Comparison of ENCODE assay signal across 18 mouse cellular contexts in the genomic region with DNA sequence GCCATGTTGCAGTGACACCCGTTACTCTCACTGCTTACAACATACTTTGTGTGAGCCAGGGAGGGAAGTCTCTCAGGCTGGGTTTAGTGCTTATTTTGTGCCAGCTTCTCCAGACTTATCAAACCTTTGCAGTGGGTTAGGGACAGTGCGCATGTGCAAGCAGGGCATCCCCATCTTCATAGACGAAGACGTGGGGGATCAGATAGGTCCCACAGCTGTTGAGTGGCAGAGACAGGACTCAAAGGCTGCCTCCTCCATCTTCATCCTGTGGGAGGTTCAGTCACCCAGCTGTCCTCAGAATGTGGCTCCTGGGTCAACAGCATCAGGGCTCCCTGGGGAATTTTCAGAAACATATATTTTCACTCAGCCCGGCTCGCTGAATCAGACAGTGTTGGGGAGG. TPM values are rescaled to one million over a fixed set of nuclear protein-coding genes. Genes with fewer than 3 reads are reported as not detected.
DNase-seq lines count a peak whose midpoint lies in the region; ATAC-seq lines count a peak whose summit lies in the region.
"Had no signal": no experiment of that assay in that cellular context is flagged by ENCODE, and none has a peak within 500 bp of the region (broad histone marks: within the 10 kb centered on the region; RNA-seq: fewer than 3 reads in every experiment).

No protein-coding gene starts in this region.

- H3K4me2 ChIP-seq in heart, embryonic 11.5 days: peak overlapping the region; percentile 86
- 0 out of 2 replicates have a peak overlapping the region, but pooled peaks have one; percentile 95 for H3K4me2 ChIP-seq in kidney, embryonic 15.5 days

- no peak overlapping the region for H3K27ac ChIP-seq in heart, embryonic 11.5 days (ENCODE audit: low read depth, low read length)
- no peak overlapping the region for H3K27ac ChIP-seq in kidney, embryonic 15.5 days
- H3K27ac ChIP-seq: liver, embryonic 13.5 days had no signal

- H3K36me3 ChIP-seq in heart, embryonic 11.5 days (ENCODE audit: control insufficient read depth, insufficient read depth, low read length): no peaks in the 10 kb centered on the region
- no peaks in the 10 kb centered on the region for H3K36me3 ChIP-seq in kidney, embryonic 15.5 days
- H3K36me3 ChIP-seq: liver, embryonic 13.5 days had no signal

- no peaks in the 10 kb centered on the region for H3K9me3 ChIP-seq in heart, embryonic 11.5 days (replicated peaks; ENCODE audit: control insufficient read depth, low read length)
- no peaks in the 10 kb centered on the region for H3K9me3 ChIP-seq in kidney, embryonic 15.5 days (replicated peaks)
- H3K9me3 ChIP-seq: liver, embryonic 13.5 days had no signal

- no peak overlapping the region for H3K4me3 ChIP-seq in heart, embryonic 11.5 days (ENCODE audit: low read depth, low read length)
- no peak overlapping the region for H3K4me3 ChIP-seq in kidney, embryonic 15.5 days (replicated peaks)

- H3K27me3 ChIP-seq in heart, embryonic 11.5 days (ENCODE audit: control insufficient read depth, insufficient read depth, low read length): no peaks in the 10 kb centered on the region
- peaks cover 19% of the 10 kb centered on the region for H3K27me3 ChIP-seq in kidney, embryonic 15.5 days

- no peak overlapping the region for H3K9ac ChIP-seq in heart, embryonic 11.5 days (ENCODE audit: low read depth, low read length)
- no peak overlapping the region for H3K9ac ChIP-seq in kidney, embryonic 15.5 days
- H3K9ac ChIP-seq: liver, embryonic 13.5 days had no signal

- no peak for ATAC-seq in heart, embryonic 11.5 days (replicated peaks; ENCODE audit: insufficient number of reproducible peaks, low FRiP score, low TSS enrichment)
- no peak for ATAC-seq in kidney, embryonic 15.5 days (replicated peaks; ENCODE audit: low FRiP score)
- ATAC-seq: activated CD4-positive, CD25-positive, alpha-beta regulatory T cell, adult 4 months had no signal

- peaks cover 40% of the 10 kb centered on the region for H3K4me1 ChIP-seq in heart, embryonic 11.5 days (ENCODE audit: control insufficient read depth, insufficient read depth, low read length)
- H3K4me1 ChIP-seq in kidney, embryonic 15.5 days: peaks cover 38% of the 10 kb centered on the region

- DNase-seq in heart, adult 8-10 months (ENCODE audit: low spot score): no peak
- no peak for DNase-seq in kidney, adult 8-10 months
- DNase-seq in thymus, postnatal 0 days (ENCODE audit: low spot score): peak; percentile 61
- DNase-seq in thymus, postnatal 25 days: no peak
- DNase-seq in ovary, postnatal 14 days (ENCODE audit: low spot score): no peak
- no peak for DNase-seq in adipocyte (ENCODE audit: low spot score)
- DNase-seq: B cell, adult 2 months; forebrain, postnatal 0 days; kidney, adult 9 months; layer of hippocampus, adult 9-11 months; liver, embryonic 13.5 days had no signal

- WGBS in heart, embryonic 11.5 days (ENCODE audit: insufficient replicate concordance): 68% methylated on average over 6 of the region's 6 CpGs
- WGBS in kidney, embryonic 15.5 days: 44% methylated on average over 6 of the region's 6 CpGs

RNA-seq across cellular contexts. Expression of a gene that starts 2.1 kb away (rescaled TPM):
- 34.3 and 40.9 TPM in 2 replicates for polyA plus RNA-seq in heart, embryonic 11.5 days (2014; fragmentation: Nextera tagmentation; extraction: Ambion mirVana)
- total RNA-seq in heart, adult 8-10 months (2022): 10 to 100 TPM in 2 of 4 experiments, 1 to 10 TPM in 2; 5.3 to 10.6 (median 10.3) TPM
- polyA plus RNA-seq in kidney, embryonic 15.5 days (2015; fragmentation: Nextera tagmentation; extraction: Ambion mirVana): 7.4 and 9.1 TPM in 2 replicates
- 11.3 and 12.4 TPM in 2 replicates for polyA plus RNA-seq in thymus, postnatal 0 days (2015; fragmentation: Nextera tagmentation; extraction: Ambion mirVana)

RNA-seq across cellular contexts. Expression of a gene that starts 46.1 kb away (rescaled TPM):
- polyA plus RNA-seq in heart, embryonic 11.5 days (2014; fragmentation: Nextera tagmentation; extraction: Ambion mirVana): 0.13 and 0.17 TPM in 2 replicates
- total RNA-seq in heart, adult 8-10 months (2022): not detected
- 0.05 and 0.06 TPM in 2 replicates for polyA plus RNA-seq in kidney, embryonic 15.5 days (2015; fragmentation: Nextera tagmentation; extraction: Ambion mirVana)
- polyA plus RNA-seq in thymus, postnatal 0 days (2015; fragmentation: Nextera tagmentation; extraction: Ambion mirVana): 0.46 and 0.55 TPM in 2 replicates
- total RNA-seq: common myeloid progenitor, adult 5-6 weeks; forebrain, postnatal 0 days; gastrocnemius, postnatal 36 days; left cerebral cortex, postnatal 36 days; megakaryocyte-erythroid progenitor cell, adult 5-6 weeks had no signal
